Mouse (Mus musculus): ENCODE results near the gene Vezt.

Gene Vezt

DNA sequence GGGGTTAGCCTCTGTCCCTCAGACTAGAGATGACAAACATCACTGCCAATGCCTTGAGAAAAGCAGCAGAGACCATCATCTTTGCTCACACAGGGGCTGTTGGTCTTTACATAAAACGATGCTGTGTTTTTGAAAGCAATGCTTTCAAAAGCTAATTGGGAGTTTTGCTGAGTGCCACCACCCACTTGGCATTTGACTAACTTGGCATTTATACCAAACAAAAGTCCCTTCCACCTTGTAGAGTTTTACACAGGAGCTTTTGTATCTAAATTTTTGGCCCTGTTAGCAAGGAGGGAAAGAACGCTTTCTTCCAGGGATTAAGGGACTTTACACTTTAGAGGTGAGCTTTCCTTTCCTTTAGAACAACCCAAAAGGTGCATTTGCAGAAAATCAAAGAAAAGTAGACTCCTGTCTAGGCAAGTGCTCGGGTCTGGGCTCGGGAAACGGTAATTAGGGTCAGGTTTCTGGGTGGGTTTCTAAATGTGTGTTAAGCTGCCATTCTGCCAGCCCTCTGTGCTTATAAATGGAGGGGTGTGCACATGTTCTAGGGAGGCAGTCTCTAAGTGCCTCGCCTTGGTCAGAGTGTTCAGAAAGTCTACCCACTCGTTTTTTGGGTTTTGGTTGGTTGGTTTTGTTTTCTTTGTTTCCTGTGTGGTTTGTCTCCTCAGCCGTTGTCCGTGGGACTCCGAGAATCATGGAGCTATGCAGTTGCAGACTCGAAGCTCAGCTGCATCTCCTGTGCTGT is 119.9 kb downstream of the Vezt start:
- no peak for DNase-seq (ENCODE audit: inconsistent age in 2 of 2, low spot score in 1 of 2)

DNA sequence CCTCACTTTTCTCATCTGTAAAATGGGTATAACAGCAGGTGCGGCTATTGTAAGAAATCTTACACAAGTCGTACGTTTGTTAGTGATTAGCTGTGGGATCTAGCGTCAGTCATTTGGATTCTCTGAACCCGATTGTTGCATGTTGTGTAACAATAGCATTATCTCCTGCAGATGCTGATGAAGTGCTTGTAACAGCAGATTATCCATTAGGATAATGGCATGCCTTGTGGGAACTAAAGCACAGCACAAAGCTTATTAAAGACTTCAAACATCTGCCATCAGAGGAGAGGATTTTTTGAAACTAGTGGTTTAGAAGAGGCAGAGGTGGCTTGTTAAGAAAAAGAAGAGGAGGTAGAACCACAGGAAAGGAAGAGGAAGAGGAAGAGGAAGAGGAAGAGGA is 122.1 kb downstream of the Vezt start:
- DNase-seq (ENCODE audit: inconsistent age in 2 of 2, low spot score in 1 of 2), result no peak

DNA sequence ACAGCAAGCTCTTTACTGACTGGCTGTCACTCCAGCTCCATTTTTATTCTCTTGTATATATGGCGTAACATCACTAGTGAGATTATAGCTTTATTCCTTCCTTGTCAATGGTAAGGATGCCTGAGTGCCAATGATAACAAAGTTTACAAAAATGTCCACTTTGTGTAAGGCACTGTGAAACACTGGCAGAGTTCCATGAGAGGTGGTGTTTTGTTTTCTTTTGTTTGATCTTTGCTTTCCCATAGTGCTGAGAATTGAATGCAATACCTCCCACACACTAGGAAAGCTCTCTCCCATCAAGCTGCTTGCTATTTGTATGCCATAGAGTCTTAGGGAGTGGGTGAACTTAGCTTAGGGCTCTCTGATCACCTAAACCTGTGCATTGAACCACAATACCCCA is 122.7 kb downstream of the Vezt start:
- no peak for DNase-seq (ENCODE audit: inconsistent age in 2 of 2, low spot score in 1 of 2)

DNA sequence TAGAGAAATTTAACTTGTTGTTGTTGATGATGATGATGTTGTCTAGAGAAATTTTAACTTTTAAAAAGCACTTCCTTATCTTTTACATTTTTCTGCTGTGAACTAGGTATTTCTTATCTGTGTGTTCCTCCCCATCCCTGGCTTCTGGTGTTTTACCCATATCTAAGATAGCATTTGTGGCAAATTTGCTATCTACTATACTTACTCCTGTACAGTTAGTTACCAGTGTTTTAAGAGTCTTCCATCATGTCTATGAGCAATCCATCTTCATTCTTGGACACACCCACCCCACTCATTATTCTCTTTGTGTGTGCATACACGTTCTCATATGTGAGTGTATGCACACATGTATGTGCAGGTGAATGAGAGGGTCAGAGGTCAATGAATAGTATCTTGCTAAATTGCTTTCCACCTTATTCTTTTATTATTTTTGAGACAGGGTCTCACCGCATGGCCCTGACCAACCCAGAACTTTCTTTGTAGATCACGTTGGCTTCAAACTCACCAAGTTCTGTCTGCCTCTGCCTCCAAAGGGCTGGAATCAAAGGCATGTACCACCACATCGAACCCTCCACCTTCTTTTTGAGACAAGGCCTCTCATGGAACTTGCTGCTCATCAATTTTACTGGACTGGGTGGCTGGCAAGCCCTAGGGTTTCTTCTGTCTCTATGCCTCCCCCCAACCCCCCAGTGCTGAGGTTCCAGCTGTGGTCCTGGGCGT is 123.3 kb downstream of the Vezt start:
- DNase-seq (ENCODE audit: inconsistent age in 2 of 2, low spot score in 1 of 2), result no peak

DNA sequence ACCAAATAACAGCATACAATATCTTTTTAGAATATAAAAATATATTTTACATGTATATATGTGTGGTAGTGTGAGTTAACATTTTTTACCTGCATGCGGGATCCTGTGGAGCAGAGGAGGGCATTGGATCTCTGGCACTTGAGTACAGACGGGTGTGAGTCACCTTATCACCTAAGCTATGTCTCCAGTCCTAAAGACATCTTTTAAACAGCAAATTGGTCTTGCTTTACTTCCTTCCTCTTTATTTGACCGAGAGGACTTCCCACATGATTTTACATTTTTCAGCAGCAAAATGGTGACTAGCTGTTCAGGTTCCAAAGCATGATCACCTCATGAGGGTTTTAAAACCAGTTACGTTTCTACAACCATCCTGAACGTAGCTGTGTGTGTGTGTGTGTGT is 124.3 kb downstream of the Vezt start:
- DNase-seq (ENCODE audit: inconsistent age in 2 of 2, low spot score in 1 of 2), result no peak

DNA sequence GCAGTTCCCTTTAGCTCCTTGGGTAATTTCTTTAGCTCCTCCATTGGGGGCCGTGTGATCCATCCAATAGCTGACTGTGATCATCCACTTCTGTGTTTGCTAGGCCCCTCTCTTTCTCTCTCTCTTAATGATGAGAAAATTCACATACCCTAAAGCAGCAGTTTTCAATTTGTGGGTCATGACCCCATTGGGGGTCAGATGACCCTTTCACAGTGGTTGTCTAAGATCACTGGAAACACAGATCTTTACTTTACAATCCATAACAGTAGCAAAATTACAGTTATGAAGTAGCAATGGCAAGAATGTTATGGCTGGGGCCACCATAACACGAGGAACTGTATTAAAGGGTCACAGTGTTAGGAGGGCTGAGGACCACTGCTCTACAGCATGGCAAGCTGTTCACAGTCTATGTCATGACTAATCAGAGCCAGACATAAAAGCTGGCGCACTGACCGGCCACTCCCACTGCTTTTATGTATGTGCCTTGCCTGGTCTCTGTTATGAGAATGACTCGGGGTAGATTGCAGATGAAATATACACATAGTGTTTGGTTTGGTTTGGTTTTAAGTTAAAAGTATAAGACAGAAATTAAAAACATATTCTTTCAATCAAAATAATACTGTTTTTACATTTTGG is 125.7 kb downstream of the Vezt start:
- no peak for DNase-seq (ENCODE audit: inconsistent age in 2 of 2, low spot score in 1 of 2)

DNA sequence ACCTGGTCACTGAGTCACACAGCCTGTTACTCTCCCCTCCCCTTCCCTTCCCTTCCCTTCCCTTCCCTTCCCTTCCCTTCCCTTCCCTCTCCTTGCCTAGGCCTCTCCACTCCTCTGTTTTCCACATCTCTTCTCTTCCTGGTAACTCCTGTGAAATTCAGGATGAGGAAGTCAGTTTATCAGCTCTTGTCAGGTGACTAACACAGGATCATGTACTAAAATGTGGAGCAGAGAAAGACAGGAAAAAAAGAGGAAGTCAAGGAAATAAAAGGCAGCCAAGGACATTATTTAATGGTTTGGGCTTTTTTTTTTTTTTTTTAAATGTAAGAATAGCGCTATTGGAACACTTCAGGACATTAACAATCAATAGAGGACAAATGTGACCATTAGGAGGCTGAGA is 126.6 kb downstream of the Vezt start:
- DNase-seq (ENCODE audit: inconsistent age in 2 of 2, low spot score in 1 of 2), result no peak

DNA sequence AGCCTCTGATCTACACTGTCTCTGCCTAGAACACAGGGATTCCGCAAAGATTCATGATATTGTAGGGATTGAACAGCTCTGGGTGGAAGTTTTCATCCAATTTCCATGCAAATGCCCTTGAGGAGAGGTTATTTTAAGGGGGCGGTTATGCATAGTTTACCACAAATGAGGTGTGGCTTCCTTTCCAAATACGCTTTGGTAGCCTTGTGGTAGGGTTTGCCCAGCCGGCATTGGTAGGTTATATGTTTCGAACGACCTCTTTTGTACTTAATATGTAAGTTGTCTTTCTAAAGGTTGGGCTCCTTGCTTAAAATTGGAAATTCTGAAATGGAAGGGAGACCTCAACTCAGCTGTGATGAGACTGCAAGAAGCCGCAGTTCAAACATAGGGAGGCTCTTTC is 127.1 kb downstream of the Vezt start:
- DNase-seq (ENCODE audit: inconsistent age in 2 of 2, low spot score in 1 of 2), result no peak

DNA sequence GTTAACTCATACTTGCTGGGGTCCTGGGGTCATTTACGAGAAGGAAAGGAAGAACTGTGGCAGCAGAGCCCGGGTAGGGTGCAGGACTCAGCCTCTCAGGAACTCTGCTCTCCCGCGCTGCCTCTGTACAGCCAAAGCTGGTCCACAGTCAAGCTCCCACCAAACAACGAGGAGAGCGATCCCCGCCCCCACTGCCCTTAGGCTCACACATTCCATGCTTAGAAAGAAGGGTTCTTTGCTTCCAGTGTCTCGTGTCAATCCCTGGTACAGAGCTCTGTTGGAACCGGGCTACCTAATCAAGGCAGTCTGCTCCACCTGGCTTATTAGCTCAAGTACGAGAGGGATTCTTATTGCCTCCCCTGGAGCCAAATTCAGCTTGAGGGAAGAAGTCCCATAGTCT is 128.2 kb downstream of the Vezt start:
- no peak for DNase-seq (ENCODE audit: inconsistent age in 2 of 2, low spot score in 1 of 2)

DNA sequence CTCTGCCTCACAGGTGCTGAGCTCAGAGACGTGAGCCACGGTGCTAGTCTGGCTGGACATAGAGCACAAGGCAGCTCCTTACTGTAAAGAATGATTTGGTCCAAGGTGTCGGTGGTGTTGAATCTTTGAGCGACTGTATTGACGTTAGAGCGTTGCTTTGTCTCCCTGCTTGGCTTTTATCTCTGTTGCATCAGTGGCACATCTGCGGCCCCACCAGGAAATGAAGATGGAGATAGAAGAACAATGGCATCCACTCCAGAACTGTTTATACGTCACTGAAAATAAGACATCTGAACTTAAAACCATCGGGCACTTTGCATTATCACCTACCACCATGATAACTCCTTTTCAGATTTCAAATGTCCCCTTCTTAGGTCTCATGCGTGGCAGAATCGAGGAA is 135.7 kb downstream of the Vezt start:
- DNase-seq (ENCODE audit: inconsistent age in 2 of 2, low spot score in 1 of 2), result no peak

DNA sequence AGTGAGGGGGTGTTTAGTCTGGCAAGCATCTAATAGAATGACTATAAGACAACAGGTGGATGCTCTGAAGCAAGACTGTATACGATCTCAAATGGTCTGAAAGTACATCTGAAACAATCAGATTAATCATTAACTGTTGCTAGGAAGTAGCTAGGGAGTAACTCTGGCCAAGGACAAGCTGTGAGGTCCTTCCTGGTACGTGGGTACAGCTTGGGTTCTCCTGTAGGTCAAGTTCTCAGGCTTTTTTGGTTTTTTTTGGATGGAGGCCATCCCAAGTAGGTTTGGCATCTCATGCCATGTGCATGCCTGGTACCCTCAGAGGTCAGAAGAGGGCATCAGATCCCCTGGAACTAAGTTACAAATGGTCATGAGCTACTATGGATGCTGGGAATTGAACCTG is 136.3 kb downstream of the Vezt start:
- no peak for DNase-seq (ENCODE audit: inconsistent age in 2 of 2, low spot score in 1 of 2)

DNA sequence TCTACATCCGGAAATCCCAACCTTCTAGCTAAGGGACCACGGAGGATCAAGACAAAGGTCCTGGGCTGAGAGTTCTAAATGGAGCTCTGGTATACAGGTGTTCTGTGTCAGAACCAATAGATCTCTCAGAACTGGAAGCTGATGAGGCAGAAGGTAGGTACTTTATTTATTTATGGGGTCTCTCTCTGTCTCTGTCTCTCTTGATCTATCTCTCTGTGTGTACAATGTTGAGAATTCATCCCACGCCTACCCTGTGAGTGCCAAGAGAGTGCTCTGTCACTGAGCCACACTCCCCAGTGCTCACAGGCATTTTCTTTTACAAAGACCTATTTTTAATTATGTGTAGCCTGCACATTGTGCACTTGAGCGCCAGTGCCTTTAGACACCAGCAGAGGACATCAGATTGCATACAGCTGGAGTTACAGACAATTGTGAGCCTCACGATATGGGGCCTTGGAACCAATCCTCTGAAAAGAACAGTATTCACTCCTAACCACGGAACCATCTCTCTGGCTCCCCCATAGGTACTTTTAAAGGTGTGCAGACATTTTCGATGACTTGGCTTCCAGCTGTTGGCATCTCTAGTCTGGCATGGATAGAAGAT is 138.5 kb downstream of the Vezt start, which contains the start of gene Metap2:
Gene Metap2, minus strand, starts transcription at position 51 of the 604 bp plus-strand sequence.
- DNase-seq (ENCODE audit: inconsistent age in 2 of 2, low spot score in 1 of 2), result no peak

DNA sequence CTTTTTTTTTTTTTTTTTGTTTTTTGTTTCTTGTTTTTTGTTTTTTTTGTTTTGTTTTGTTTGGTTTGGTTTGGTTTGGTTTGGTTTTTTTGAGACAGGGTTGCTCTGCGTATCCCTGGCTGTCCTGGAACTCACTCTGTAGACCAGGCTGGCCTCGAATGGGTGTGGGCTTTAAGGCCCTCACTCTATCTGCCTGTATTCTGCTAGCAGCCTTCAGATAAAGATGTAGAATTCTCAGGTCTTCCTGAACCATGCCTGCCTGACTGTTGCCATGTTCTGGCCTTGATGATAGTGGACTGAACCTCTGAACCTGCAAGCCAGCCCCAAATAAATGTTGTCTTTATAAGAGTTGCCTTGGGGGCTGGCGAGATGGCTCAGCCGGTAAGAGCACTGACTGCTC is 143.1 kb downstream of the Vezt start:
- no peak for DNase-seq (ENCODE audit: inconsistent age in 2 of 2, low spot score in 1 of 2)

DNA sequence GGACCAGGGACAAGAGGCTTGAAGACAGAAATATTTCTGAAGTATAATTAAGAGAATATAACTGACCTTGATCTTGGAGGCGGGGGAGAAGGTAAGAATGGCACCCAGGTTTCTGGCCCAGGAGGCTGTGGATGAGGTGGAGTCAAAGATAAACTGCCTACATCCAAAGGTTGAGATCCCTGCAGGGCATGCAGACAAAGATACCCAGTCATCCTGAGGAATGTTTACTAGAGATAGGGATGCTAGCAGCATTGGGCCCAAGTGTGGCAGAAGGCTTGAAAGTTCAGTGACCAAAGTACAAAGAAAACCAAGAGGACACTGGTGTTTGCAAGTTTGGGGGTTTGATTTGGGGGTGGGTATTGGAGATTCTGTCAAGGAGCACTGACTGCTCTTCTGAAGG is 144.6 kb downstream of the Vezt start:
- no peak for DNase-seq (ENCODE audit: inconsistent age in 2 of 2, low spot score in 1 of 2)

DNA sequence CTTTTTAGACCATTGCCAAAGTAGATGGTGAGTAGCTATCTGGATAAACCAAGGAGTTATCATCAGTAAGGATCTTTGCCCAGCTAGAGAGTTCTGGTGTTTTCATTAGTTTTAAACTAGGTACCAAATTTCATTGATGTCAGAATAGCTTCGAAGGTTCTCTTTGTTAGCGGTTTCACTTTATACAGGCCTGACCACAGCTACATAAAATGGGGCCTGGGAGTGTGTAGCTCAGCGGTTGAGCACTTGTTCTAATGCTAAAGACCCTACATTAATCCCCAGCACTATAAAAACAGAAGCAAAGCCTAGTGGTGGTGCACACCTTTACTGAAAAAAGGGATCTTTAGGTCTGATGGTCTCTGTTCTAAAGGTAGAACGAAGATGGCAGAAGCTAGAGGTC is 145.1 kb downstream of the Vezt start:
- no peak for DNase-seq (ENCODE audit: inconsistent age in 2 of 2, low spot score in 1 of 2)

DNA sequence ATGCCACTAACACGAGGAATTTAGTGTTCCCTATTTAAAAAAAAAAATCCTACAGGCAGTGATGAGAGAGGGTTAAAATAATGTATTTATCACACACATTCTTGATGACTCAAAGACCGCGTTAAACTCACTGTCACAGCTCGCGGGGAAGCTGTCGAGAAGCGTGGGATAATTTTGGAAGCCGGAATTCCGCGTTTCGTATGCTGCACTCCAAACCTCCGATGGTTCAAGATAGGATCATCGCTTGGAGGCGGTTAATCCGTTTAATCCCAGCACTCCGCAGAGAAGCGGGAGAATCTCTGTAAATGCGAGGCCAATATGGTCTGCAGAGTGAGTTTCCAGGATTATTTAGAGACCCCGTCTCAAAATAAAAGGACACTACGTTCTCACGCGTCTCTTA is 145.6 kb downstream of the Vezt start:
- DNase-seq (ENCODE audit: inconsistent age in 2 of 2, low spot score in 1 of 2), result no peak

DNA sequence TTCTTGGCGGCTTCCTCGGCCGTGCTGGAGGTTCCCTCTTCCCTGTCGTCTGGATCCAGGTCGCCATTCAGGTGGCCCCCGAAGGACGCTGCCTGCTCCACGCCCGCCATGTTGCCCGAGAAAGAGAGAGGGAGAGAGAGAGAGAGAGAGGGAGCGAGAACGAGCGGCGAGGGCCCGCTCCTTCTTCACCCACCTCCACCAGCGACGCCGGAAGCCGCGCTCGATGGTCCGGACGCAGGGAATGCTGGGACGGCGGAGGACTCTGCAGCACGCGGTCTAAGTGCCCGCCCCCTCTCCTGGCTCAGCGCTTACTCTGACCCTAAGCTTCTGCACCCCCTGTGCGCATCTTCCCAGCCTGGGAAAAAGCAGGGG is 146.1 kb downstream of the Vezt start:
- DNase-seq (ENCODE audit: inconsistent age in 2 of 2, low spot score in 1 of 2), result peak; percentile 91 to 95
